Mouse (Mus musculus): Measurements from ENCODE around the gene Copz1.
A peak's percentile ranks its signal among the peaks of the same experiment; 100 is the strongest.
"Not testable (repeated sequence)": the region's sequence is repeated elsewhere in the genome, so short reads cannot be mapped to it uniquely, and the experiment has no call there.

Copz1 gene

DNA sequence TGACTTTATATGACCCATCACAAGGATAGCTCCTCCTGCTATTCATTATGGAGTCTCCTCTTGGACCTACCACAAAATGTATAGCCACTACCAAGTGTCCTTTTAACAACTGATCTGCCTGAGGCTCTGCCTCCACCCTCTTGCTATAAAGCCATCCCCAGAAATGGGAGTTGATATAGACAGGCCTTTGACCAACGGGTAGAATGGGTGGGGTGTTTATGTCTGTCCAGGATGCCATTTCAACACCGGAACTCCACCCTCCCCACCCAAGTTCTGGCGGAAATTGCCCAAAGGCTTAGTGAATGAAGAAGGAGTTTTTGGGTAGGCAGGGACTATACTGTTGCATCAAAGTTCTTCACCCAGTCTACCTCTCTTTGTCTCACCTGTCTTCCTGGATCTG lies 19.9 kb upstream of the Copz1 start:
- DNase-seq (ENCODE audit: low spot score): no peak

- DNase-seq (ENCODE audit: low spot score): no peak
These were observed 19.2 kb upstream of the Copz1 start for GRCm38 (mm10) chr15:103253352-103253751.

- peak; percentile 58 for DNase-seq (ENCODE audit: low spot score)
These were observed 17.3 kb upstream of the Copz1 start for GRCm38 (mm10) chr15:103255169-103255568.

DNA sequence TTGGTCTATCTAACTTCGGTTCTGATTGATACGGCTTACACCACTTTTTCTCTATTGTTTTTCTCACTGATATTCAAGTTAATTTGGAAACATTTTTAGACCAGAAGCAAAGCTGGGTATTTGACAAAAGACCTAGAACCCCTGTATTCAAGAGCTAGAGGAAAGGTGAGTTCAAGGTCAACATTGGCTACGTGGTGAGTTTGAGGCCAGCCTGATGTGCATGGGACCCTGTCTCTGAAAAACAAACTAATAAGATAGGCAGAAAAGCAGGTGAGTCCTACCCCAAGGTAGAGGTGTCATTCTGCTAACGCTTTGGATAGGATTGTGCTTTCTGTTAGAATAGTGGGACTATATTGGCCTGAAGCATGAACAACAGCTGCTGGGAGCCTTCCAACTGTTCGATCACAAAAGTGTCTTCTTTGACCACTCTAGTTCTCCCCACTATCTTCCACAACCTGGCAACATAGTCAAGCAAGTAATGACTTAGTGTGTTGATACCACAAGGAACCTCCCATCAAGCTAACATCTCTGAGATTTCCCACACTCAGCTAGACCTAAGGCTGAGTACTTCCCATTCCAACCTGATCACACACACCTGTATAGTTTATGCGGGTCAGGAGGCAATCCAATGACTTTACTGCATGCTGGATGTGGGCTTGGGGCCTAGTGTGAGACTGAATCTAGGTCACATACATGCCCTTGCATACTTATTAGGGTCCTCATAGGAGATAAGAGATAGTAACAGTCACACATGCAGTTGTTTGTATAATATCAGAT lies 16.1 kb upstream of the Copz1 start:
- no peak for DNase-seq (ENCODE audit: low spot score)

- DNase-seq (ENCODE audit: low spot score): peak; percentile 65
These were observed 14.5 kb upstream of the Copz1 start, which contains the start of gene Nfe2 for GRCm38 (mm10) chr15:103257790-103258728. Gene Nfe2 (minus strand): TSS chr15:103258403.

- DNase-seq (ENCODE audit: low spot score): no peak
These were observed 13.4 kb upstream of the Copz1 start for GRCm38 (mm10) chr15:103259162-103259561.

DNA sequence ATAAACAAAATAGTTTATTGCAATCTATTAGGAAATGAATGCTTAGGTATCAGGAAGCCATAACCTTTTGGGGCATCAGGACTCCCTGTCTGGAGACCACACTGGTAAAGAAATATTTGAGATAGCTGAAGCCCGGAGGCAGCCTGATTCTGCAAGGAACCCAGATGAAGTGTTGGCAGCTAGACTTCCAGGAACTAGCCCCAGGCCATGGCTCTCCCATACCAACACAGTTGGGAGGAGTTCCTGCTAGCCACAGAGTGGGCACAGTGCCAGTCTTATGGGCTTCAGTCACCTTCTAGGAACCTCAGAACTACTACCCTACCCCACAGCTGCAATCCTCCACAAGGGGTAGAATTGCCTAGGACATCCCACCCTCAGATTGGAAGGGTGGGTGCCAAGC lies 12.5 kb upstream of the Copz1 start:
- no peak for DNase-seq (ENCODE audit: low spot score)

- DNase-seq (ENCODE audit: low spot score): no peak
These were observed 7.7 kb upstream of the Copz1 start for GRCm38 (mm10) chr15:103264794-103265193.

DNA sequence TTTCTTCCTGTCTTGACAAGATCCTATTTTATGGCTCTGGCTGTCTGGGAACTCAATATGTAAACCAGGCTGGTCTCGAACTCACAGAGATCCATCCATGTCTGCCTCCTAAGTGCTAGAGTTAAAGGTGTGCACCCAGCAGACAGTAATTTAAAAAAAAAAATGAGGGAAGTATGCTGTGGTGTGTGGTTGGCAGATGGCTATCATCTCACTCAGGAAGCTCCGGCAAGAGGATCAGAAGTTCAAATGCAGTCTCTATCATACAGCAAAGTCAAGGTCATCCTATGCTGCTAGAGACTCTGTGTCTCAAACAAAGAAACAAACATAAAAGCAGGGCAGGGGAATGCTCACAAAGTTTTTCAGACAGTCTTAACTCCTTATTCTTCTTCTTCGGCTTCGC lies 3.6 kb upstream of the Copz1 start:
- no peak for DNase-seq (ENCODE audit: low spot score)

GRCm38 (mm10) chr15:103275943-103276342 lies 3.4 kb downstream of the Copz1 start:
- not testable (repeated sequence) for DNase-seq (ENCODE audit: low spot score)

DNA sequence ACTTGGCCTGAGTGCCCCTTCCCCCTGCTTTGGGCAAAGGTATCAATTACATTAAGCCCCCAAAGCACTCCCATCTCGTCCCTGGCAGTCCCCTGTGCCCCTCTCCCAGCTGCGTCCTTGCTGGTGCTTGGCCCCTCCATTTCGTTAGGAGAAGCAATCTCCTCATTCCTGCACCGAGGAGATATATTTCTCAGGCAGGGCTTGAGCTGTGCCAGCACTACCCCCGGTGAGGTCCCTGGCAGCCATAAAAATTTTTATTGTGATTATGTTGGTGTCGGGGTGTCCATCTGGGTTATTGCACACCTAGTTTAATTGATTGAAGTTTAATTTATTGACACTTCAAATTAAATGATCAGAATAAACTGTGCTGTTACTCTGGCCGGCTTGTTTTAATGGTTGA lies 5.4 kb downstream of the Copz1 start:
- no peak for DNase-seq (ENCODE audit: low spot score)

- DNase-seq (ENCODE audit: low spot score): no peak
These were observed 7.2 kb downstream of the Copz1 start for GRCm38 (mm10) chr15:103279750-103280149.

- peak; percentile 75 for DNase-seq (ENCODE audit: low spot score)
These were observed 8.4 kb downstream of the Copz1 start for GRCm38 (mm10) chr15:103280817-103281464.

DNA sequence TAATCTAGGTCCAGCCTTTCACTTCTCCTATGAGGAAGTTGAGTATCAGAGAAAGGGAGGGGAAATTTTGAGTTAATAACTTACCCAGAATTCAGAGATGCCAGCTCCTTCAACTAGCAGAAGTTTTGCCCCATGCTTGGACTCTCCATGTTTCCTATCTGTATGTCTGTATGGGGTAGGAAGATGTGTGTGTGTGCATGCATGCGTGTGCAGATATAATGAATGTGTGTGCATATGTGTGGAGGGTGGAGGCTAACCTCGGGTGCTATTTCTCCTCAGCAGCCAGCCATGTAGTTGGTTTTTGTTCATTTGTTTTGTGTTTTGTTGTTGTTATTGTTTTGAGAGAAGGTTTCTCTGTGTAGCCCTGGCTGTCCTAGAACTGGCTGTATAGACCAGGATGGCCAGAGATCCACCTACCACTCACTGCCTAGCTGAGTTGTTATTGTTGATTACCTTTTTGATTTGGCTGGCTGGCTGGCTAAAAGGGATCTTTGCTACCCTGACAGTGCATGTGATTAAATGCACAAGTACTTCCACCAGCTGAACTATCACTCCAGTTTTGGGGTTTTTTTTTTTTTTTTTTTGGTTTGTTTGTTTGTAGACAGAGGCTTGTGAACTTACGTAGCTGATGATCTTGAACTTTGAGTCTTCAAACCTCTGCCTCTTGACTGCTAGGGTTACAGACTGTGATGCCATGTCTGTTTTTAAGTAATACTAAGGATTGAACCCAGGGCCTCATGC lies 9.1 kb downstream of the Copz1 start:
- DNase-seq (ENCODE audit: low spot score): no peak

DNA sequence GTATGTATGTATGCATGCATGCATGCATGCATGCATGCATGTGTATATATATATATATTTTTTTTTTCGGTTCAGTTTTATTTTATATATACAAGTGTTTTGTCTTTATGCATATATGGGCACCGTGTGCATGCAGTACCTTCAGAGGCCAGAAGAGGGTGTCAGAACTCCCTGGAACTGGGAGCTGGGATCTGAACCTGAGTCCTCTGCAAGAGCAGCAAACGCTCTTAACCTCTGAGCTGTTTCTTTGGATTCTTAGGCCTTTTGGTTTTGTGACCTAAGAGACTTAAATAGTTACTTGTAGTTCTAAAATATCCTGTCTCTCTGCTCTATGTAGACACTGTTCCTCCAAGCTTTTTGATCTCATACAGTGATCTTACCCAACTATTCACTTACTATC lies 11.6 kb downstream of the Copz1 start:
- peak; percentile 74 for DNase-seq (ENCODE audit: low spot score)

DNA sequence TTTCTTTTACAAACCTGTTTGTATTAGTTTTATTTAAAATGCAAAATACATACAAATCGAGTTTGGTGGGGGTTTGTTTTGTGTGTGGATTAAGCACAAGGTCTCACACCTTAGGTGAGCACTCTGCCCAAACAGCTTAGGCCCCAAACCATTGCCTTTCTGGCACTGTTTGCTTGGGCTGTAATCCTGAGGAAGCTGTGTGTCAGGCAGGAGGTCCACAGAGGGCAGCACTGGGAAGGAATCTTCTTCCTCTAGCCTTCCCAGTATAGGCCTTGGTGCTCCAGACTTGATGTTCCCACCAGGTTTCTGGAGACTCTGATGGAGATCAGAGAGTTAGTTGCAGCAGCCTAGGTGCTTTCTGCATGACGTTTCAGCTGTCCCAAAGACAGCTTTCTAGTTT lies 12.1 kb downstream of the Copz1 start:
- no peak for DNase-seq (ENCODE audit: low spot score)

GRCm38 (mm10) chr15:103285778-103286417 lies 13.4 kb downstream of the Copz1 start:
- DNase-seq (ENCODE audit: low spot score): no peak

DNA sequence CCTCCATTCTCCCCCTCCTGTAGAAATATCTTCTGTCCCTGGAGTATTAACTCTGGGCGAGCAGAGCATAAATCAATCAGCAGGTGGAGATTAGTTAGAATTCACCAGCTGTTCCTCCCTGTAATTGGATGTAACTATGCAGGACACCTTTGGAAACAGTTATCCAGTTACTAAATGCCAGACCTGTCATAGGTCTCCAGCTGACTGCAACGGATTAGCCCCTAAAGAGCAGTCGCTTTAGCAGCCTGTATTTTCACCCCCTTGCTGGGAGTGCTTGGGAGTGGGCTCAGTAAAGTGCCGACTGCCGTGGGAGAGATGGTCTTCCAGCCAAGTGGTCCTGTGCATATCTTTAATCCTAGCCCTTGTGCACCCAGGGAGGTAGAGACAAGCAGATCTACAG lies 17.1 kb downstream of the Copz1 start:
- DNase-seq (ENCODE audit: low spot score): no peak

- DNase-seq (ENCODE audit: low spot score): no peak
These were observed 17.9 kb downstream of the Copz1 start for GRCm38 (mm10) chr15:103290417-103290816.

GRCm38 (mm10) chr15:103290843-103291242 lies 18.3 kb downstream of the Copz1 start:
- no peak for DNase-seq (ENCODE audit: low spot score)

- no peak for DNase-seq (ENCODE audit: low spot score)
These were observed 20.3 kb downstream of the Copz1 start for GRCm38 (mm10) chr15:103292673-103293345.

All from embryo, embryonic 10 days (tissue).